Mouse (Mus musculus) forebrain, embryonic 11.5 days (tissue): ENCODE data around the gene Rbm38. TPM values are rescaled to one million over a fixed set of nuclear protein-coding genes. Genes with fewer than 3 reads are reported as not detected.

Experiments used
- ATAC-seq: fragments of 200-750 bp; cut with Nextera tagmentation; replicated peaks from 2 replicates; pipeline ENCODE4 v1.8.0; 2017; ENCODE audit warnings: moderate TSS enrichment; ENCODE audit not compliant: low FRiP score
- DNase-seq: peaks from one replicate; pipeline ENCODE4 v3.0.0-alpha.2; 2017; ENCODE audit warnings: low spot score
- H3K27ac ChIP-seq: fragments of 300-500 bp; sonication (generic); 2 replicates; pipeline ENCODE4 v1.5.1; 2014; ENCODE audit warnings: low read depth, low read length
- H3K27me3 ChIP-seq: fragments of 300-500 bp; sonication (generic); 2 replicates; pipeline ENCODE4 v1.6.1; 2014; ENCODE audit warnings: mild to moderate bottlenecking, low read length, mixed read lengths; ENCODE audit not compliant: control insufficient read depth, insufficient read depth
- H3K36me3 ChIP-seq: fragments of 300-500 bp; sonication (generic); 2 replicates; pipeline ENCODE4 v1.6.1; 2014; ENCODE audit warnings: mild to moderate bottlenecking, low read length, moderate library complexity, mixed read lengths; ENCODE audit not compliant: control insufficient read depth, insufficient read depth
- H3K4me1 ChIP-seq: fragments of 300-500 bp; sonication (generic); replicated peaks from 2 replicates; pipeline ENCODE4 v1.6.1; 2014; ENCODE audit warnings: low read length, mixed read lengths; ENCODE audit not compliant: control insufficient read depth, insufficient read depth
- H3K4me2 ChIP-seq: fragments of 300-500 bp; sonication (generic); 2 replicates; pipeline ENCODE4 v1.6.1; 2014; ENCODE audit warnings: low read depth, mild to moderate bottlenecking, low read length, moderate library complexity, mixed read lengths; ENCODE audit not compliant: severe bottlenecking
- H3K4me3 ChIP-seq: fragments of 300-500 bp; sonication (generic); 2 replicates; pipeline ENCODE4 v1.5.1; 2014; ENCODE audit warnings: low read depth, low read length
- H3K9ac ChIP-seq: fragments of 300-500 bp; sonication (generic); 2 replicates; pipeline ENCODE4 v1.6.1; 2014; ENCODE audit warnings: low read length
- H3K9me3 ChIP-seq: fragments of 300-500 bp; sonication (generic); 2 replicates; pipeline ENCODE4 v1.6.1; 2016; ENCODE audit warnings: low read length, mixed read lengths; ENCODE audit not compliant: control insufficient read depth
- WGBS: fragments of 180-500 bp; shearing (Covaris S2); extraction: QIAGEN DNeasy Blood & Tissue Kit; methylation state at CpG from one replicate; pipeline ENCODE4 v1.1.7; 2014; 5-methylcytosine and 5-hydroxymethylcytosine counted together
- polyA plus RNA-seq: library from polyadenylated mRNA; unstranded; fragments of >200 nt; fragmentation: Nextera tagmentation; extraction: Ambion mirVana; gene quantifications from 2 replicates; pipeline ENCODE4 v1.2.1, GENCODE M21; 2014

The Rbm38 gene
- polyA plus RNA-seq, 1 experiment from 2014 or later, result 111 TPM

DNA sequence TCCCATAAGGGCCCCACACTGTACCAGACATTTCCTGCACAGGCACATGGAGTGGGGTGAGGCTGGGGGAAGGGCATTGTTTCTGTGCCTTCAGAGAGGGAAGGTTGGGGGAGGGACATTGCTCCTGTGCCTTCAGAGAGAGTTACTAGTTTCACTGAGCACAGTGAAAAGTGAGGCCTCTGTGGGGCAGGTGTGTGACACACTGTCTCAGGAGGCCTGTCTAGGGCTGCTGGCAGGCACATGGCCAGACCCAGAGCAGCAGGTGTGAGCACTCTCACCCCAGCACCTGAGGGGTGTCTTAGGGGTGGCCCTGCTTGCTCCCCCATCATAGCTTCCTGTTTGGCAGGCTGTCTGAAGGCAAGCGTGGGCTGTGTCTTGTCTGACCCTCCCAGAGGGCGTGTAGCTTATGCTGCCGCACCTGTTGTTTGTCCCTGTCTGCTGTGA is 6.4 kb downstream of the Rbm38 start:
- no peak for DNase-seq
- Histone ChIP-seq H3K27me3 (no peaks in the 10 kb centered on the region), H3K4me3 (no peak overlapping the region), H3K36me3 (peaks cover 9% of the 10 kb centered on the region; the same call in 1 of the 2 replicates), H3K4me2 (no peak overlapping the region), H3K9ac (no peak overlapping the region), H3K4me1 (peaks cover 18% of the 10 kb centered on the region), H3K9me3 (no peaks in the 10 kb centered on the region), H3K27ac (no peak overlapping the region)
- WGBS, result 84% methylated on average over 3 of the region's 3 CpGs
- no peak for ATAC-seq

DNA sequence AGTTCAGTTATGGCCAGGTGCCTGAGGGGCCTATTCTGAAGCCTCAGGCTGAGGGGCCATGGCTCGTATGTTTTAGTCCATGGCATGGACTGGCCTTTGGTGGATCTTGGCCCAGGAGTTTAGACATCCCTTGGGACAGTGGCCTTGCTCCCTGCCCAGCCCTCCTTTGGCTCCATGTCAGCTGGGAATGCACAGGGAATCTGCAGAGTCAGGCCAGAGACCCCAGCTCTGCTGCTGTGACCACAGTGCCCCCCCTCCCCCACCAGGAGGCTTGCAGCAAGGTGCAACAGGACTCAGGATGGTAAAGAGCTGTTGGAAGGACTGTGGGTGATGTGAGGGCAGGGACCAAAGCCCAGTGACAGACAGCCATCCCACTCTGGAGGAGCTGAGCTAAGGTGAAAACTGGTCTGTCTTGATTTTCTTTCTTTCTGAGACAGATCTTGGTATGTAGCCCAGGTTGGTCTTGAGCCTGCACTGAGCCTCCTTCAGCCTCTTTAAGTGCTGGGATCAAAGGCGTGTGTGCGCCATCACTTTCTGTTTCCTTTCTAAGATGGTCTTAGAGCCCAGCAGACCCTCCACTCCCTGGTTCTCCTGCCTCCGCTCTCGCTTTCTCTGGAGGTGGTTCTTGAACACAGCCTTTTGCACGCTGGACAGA is 7.0 kb downstream of the Rbm38 start:
- Histone ChIP-seq H3K4me3 (no peak overlapping the region), H3K4me2 (no peak overlapping the region), H3K36me3 (peaks cover 9% of the 10 kb centered on the region; the same call in 1 of the 2 replicates), H3K4me1 (peaks cover 18% of the 10 kb centered on the region), H3K9ac (no peak overlapping the region), H3K27ac (no peak overlapping the region), H3K27me3 (no peaks in the 10 kb centered on the region), H3K9me3 (no peaks in the 10 kb centered on the region)
- DNase-seq (peak; percentile 51), ATAC-seq (no peak)
- WGBS, result 92% methylated on average over 6 of the region's 6 CpGs

DNA sequence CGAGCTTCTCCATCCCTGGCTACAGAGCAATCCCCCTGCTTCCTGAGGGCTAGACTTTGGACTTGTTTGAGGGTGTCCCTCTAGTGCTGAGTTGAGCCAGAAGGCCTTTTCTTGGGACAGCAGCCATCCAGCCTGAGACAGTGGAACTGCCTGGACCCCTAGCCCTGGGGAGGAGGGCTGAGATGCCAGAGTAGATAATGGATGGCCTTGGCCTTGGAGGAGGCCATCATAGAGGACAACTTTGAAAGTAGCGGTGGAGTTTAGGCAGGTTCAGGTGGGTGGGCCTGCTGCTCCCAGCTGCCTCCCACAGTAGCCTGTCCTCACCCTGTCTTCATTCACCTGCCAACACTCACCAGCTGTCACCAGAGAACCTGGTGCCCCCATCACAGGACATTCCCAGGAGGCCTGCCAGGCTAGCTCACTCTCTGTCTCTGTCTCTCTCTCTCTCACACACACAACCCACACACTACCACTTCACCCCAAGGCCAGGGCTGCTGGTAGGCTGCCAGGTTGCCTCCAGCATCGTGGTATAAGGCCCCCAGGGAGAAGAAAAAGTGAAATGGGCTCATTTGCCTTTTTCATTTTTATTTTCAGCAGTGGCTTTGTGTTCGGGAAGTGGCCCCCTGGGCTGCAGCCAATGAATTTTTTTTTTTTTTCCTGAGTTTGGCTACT is 7.7 kb downstream of the Rbm38 start:
- H3K4me1 ChIP-seq, result peaks cover 17% of the 10 kb centered on the region
- no peak overlapping the region for H3K4me2 ChIP-seq
- no peaks in the 10 kb centered on the region for H3K27me3 ChIP-seq
- H3K9me3 ChIP-seq, result no peaks in the 10 kb centered on the region
- DNase-seq (no peak), ATAC-seq (no peak)
- WGBS, result 82% methylated on average over 4 of the region's 4 CpGs
- no peak overlapping the region for H3K4me3 ChIP-seq
- H3K27ac ChIP-seq, result no peak overlapping the region
- H3K9ac ChIP-seq, result no peak overlapping the region
- H3K36me3 ChIP-seq, result peaks cover 9% of the 10 kb centered on the region; the same call in 1 of the 2 replicates

DNA sequence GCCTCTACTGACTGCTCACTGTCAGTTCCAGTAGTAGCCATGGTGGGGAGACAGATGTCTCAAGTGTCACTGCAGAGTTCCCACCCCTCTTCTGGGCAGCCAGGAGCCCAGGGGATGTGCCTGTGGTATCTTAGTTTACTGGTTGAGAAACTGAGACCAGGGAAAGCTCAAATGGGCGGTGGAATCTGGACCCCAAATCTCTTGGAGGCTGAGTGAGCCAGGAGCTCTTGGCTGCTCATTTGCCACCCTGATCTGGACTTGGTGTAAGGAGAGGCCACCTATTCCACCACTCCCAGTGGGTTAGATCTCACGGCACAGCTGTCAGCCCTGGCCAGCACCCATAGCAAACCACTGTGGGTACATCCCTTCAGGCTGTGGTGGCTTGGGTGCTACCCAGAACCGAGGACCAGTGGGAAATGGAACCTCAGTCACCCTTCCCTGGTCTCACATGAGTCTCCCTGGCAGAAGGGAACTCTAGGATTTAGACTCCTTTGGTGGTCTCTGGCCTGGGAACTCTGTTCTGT is 8.3 kb downstream of the Rbm38 start:
- ATAC-seq (no peak), DNase-seq (no peak)
- Histone ChIP-seq H3K4me1 (peaks cover 11% of the 10 kb centered on the region), H3K9me3 (no peaks in the 10 kb centered on the region), H3K4me3 (no peak overlapping the region), H3K27ac (no peak overlapping the region), H3K9ac (no peak overlapping the region), H3K36me3 (peaks cover 10% of the 10 kb centered on the region; the same call in 1 of the 2 replicates), H3K27me3 (no peaks in the 10 kb centered on the region), H3K4me2 (no peak overlapping the region)
- WGBS, result 93% methylated on average over 3 of the region's 3 CpGs

DNA sequence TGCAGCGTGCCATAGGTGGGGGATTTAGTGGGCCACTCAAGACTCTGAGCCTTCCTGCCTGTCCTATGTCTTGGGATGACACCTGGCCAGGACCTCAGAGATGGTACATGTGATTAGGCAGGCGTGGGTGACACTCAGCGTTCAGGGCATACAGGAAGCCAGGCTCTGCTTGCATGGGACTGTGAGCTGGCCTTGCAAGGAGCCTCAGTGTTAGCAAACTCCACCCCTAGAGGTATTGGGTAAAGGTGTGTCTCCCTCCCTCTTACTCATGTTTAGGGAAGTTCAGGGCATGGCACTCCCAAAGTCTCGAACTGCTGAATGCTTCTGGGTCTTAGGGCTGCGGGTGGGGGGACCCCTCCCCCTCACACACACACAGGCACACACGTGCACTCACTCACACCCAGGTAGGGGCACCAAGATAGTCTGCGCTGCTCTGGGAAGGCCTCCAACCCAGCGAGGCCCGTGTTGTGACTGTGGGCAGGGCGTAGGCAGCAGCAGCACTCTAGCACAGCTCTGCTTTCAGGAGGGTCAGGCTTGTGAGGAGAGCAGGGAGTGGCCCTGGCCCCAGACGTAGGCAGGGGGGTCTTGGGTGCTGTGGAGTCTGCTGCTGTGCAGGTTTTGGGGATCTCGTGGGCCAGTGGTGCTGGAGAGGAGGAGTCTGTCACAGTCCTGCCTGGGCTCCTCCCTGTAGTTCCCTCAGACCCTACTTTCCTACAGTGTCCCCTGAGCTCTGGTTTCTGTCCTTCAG is 10.5 kb downstream of the Rbm38 start:
- Histone ChIP-seq H3K4me3 (no peak overlapping the region), H3K36me3 (peaks cover 15% of the 10 kb centered on the region; the same call in 1 of the 2 replicates)

DNA sequence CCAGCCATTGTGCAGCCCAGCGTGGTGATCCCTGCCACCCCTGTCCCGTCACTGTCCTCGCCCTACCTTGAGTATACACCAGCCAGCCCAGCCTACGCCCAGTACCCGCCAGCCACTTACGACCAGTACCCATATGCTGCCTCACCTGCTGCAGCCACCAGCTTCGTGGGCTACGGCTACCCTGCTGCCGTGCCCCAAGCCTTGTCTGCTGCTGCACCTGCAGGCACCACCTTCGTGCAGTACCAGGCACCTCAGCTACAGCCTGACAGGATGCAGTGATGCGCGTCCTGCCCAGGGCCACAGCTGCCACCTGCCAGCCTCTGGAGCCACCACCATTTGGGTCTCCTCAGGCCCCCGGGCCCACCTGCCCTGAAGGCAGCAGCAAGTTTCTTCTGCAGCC is 13.2 kb downstream of the Rbm38 start:
- ATAC-seq (no peak), DNase-seq (no peak)
- 97% methylated on average over 13 of the region's 13 CpGs for WGBS
- no peak overlapping the region for H3K4me3 ChIP-seq
- H3K27ac ChIP-seq, result no peak overlapping the region
- H3K4me2 ChIP-seq, result no peak overlapping the region
- peaks cover 13% of the 10 kb centered on the region; the same call in 1 of the 2 replicates for H3K36me3 ChIP-seq
- no peaks in the 10 kb centered on the region for H3K4me1 ChIP-seq
- H3K9ac ChIP-seq, result no peak overlapping the region
- H3K27me3 ChIP-seq, result no peaks in the 10 kb centered on the region
- H3K9me3 ChIP-seq, result no peaks in the 10 kb centered on the region

More for the DNA sequence above, 10.5 kb downstream of the Rbm38 start:
- Histone ChIP-seq H3K27ac (no peak overlapping the region), H3K27me3 (no peaks in the 10 kb centered on the region), H3K9ac (no peak overlapping the region), H3K4me1 (no peaks in the 10 kb centered on the region), H3K9me3 (no peaks in the 10 kb centered on the region), H3K4me2 (no peak overlapping the region)
- ATAC-seq (no peak), DNase-seq (no peak)
- 81% methylated on average over 12 of the region's 12 CpGs for WGBS

DNA sequence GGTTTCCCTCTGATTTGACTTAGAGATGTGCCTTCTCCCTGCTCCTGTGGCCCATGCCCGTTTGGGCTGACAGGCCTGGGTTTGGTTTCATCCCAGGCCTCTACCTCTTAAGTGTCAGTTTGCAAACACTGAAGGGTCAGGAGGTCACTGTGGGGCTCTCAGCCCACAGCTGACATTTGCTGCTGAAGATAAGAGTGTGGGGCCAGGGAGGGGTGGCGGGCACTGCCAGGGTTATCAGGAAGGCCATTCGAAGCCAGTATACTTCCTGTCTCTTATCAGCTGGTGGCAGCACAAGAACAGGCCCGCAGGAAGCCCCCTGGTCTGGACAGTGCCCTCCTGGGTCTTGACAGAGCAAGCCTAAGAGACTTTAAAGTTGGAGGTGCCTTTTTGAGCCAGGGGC is 14.7 kb downstream of the Rbm38 start:
- H3K9me3 ChIP-seq, result no peaks in the 10 kb centered on the region
- no peak for ATAC-seq
- no peak overlapping the region for H3K4me3 ChIP-seq
- no peaks in the 10 kb centered on the region for H3K4me1 ChIP-seq
- no peak overlapping the region for H3K4me2 ChIP-seq
- no peaks in the 10 kb centered on the region for H3K27me3 ChIP-seq
- H3K27ac ChIP-seq, result no peak overlapping the region
- 83% methylated on average over 4 of the region's 4 CpGs for WGBS
- DNase-seq, result no peak
- peaks cover 13% of the 10 kb centered on the region; the same call in 1 of the 2 replicates for H3K36me3 ChIP-seq
- no peak overlapping the region for H3K9ac ChIP-seq

DNA sequence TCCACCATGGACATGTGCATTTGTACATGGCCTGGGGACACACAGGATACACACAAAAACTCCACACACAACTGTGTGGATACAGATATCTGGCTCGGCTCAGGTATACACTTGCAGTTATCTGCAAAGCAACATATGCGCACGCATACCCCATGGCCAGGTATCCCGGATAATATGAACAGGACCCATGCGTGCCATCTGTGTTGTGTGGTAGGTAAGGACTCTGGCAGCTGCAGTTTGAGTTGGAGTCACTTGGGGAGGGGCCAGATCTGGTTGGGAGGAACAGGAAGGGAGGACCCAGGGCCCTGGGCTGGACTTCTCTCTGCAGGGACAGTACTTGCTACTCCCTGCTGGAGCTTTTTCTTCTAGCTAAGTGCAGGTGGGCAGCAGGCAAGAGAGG is 15.4 kb downstream of the Rbm38 start:
- H3K9me3 ChIP-seq, result no peaks in the 10 kb centered on the region
- no peak overlapping the region for H3K9ac ChIP-seq
- no peaks in the 10 kb centered on the region for H3K4me1 ChIP-seq
- WGBS, result 95% methylated on average over 5 of the region's 5 CpGs
- H3K36me3 ChIP-seq, result peaks cover 9% of the 10 kb centered on the region; the same call in 1 of the 2 replicates
- no peak overlapping the region for H3K4me2 ChIP-seq
- no peak for DNase-seq
- H3K27ac ChIP-seq, result no peak overlapping the region
- H3K27me3 ChIP-seq, result no peaks in the 10 kb centered on the region
- ATAC-seq, result no peak
- no peak overlapping the region for H3K4me3 ChIP-seq
